Mouse (Mus musculus) heart, embryonic 16.5 days (tissue): ENCODE measurements around the gene Tmc3. TPM values are rescaled to one million over a fixed set of nuclear protein-coding genes. Genes with fewer than 3 reads are reported as not detected.

Experiments
- ATAC-seq: fragments of 200-750 bp; cut with Nextera tagmentation; replicated peaks from 2 replicates; pipeline ENCODE4 v1.8.0; 2017; ENCODE audit warnings: moderate number of reproducible peaks; ENCODE audit not compliant: insufficient read depth, low FRiP score; ENCODE audit errors: extremely low read depth
- H3K27ac ChIP-seq: fragments of 300-500 bp; sonication (generic); 2 replicates; pipeline ENCODE4 v1.5.1; 2014; ENCODE audit warnings: mild to moderate bottlenecking, low read length, control low read depth, moderate library complexity
- H3K27me3 ChIP-seq: fragments of 300-500 bp; sonication (generic); 2 replicates; pipeline ENCODE4 v1.6.1; 2014; ENCODE audit warnings: low read length, mixed read lengths; ENCODE audit not compliant: control insufficient read depth, insufficient read depth
- H3K36me3 ChIP-seq: fragments of 300-500 bp; sonication (generic); 2 replicates; pipeline ENCODE4 v1.6.1; 2014; ENCODE audit not compliant: control insufficient read depth, insufficient read depth
- H3K4me1 ChIP-seq: fragments of 300-500 bp; sonication (generic); 2 replicates; pipeline ENCODE4 v1.6.1; 2014; ENCODE audit warnings: low read length, mixed read lengths; ENCODE audit not compliant: control insufficient read depth, insufficient read depth
- H3K4me2 ChIP-seq: fragments of 300-500 bp; sonication (generic); 2 replicates; pipeline ENCODE4 v1.6.1; 2014; ENCODE audit warnings: low read depth, mild to moderate bottlenecking, control low read depth, low read length
- H3K4me3 ChIP-seq: fragments of 300-500 bp; sonication (generic); 2 replicates; pipeline ENCODE4 v1.5.1; 2014; ENCODE audit warnings: mild to moderate bottlenecking, control low read depth, low read length
- H3K9ac ChIP-seq: fragments of 300-500 bp; sonication (generic); 2 replicates; pipeline ENCODE4 v1.6.1; 2014; ENCODE audit warnings: low read length, control low read depth
- H3K9me3 ChIP-seq: fragments of 300-500 bp; sonication (generic); replicated peaks from 2 replicates; pipeline ENCODE4 v1.6.1; 2016; ENCODE audit warnings: low read length; ENCODE audit not compliant: control insufficient read depth
- WGBS: fragments of 180-500 bp; shearing (Covaris S2); extraction: QIAGEN DNeasy Blood & Tissue Kit; methylation state at CpG from one replicate; pipeline ENCODE4 v1.1.7; 2014; 5-methylcytosine and 5-hydroxymethylcytosine counted together
- polyA plus RNA-seq: library from polyadenylated mRNA; unstranded; fragments of >200 nt; fragmentation: Nextera tagmentation; extraction: Ambion mirVana; gene quantifications from 2 replicates; pipeline ENCODE4 v1.2.1, GENCODE M21; 2015

The Tmc3 gene
- polyA plus RNA-seq, 1 experiment from 2014 or later: 1.4 TPM

- 0 out of 2 replicates have a peak, but pooled peaks cover 2% of the 10 kb centered on the region for H3K4me1 ChIP-seq
- H3K27ac ChIP-seq: no peak overlapping the region
- ATAC-seq: no peak
- no peak overlapping the region for H3K9ac ChIP-seq
- H3K36me3 ChIP-seq: no peaks in the 10 kb centered on the region
- 70% methylated on average over 3 of the region's 3 CpGs for WGBS
- H3K4me3 ChIP-seq: no peak overlapping the region
- no peaks in the 10 kb centered on the region for H3K9me3 ChIP-seq
- H3K4me2 ChIP-seq: no peak overlapping the region
- H3K27me3 ChIP-seq: no peaks in the 10 kb centered on the region
Observed at GRCm38 (mm10) chr7:83559495-83559894, 25.2 kb upstream of the Tmc3 start.

GRCm38 (mm10) chr7:83561849-83562248 is 22.9 kb upstream of the Tmc3 start:
- Histone ChIP-seq H3K4me3 (no peak overlapping the region), H3K27ac (no peak overlapping the region), H3K9me3 (no peaks in the 10 kb centered on the region), H3K36me3 (no peaks in the 10 kb centered on the region), H3K4me2 (no peak overlapping the region), H3K4me1 (no peaks in the 10 kb centered on the region), H3K9ac (no peak overlapping the region), H3K27me3 (no peaks in the 10 kb centered on the region)
- 45% methylated on average over 3 of the region's 3 CpGs for WGBS
- ATAC-seq: no peak

- ATAC-seq: no peak
- H3K36me3 ChIP-seq: no peaks in the 10 kb centered on the region
- no peaks in the 10 kb centered on the region for H3K27me3 ChIP-seq
- no peak overlapping the region for H3K27ac ChIP-seq
- no peak overlapping the region for H3K9ac ChIP-seq
- no peak overlapping the region for H3K4me3 ChIP-seq
- H3K4me2 ChIP-seq: no peak overlapping the region
- H3K4me1 ChIP-seq: no peaks in the 10 kb centered on the region
- H3K9me3 ChIP-seq: no peaks in the 10 kb centered on the region
- 64% methylated on average over 12 of the region's 12 CpGs for WGBS
Observed at GRCm38 (mm10) chr7:83564635-83565291, 20.0 kb upstream of the Tmc3 start.

- H3K4me2 ChIP-seq: no peak overlapping the region
- H3K27me3 ChIP-seq: no peaks in the 10 kb centered on the region
- peaks cover 1% of the 10 kb centered on the region; the same call in 1 of the 2 replicates for H3K4me1 ChIP-seq
- no peaks in the 10 kb centered on the region for H3K9me3 ChIP-seq
- H3K27ac ChIP-seq: peak overlapping the region; percentile 55
- no peak overlapping the region for H3K4me3 ChIP-seq
- peak; percentile 49; the same call in 1 of the 2 replicates for ATAC-seq
- H3K9ac ChIP-seq: no peak overlapping the region
- 32% methylated on average over 7 of the region's 7 CpGs for WGBS
- H3K36me3 ChIP-seq: no peaks in the 10 kb centered on the region
Observed at GRCm38 (mm10) chr7:83565976-83566375, 18.8 kb upstream of the Tmc3 start.

GRCm38 (mm10) chr7:83567841-83568500 is 16.8 kb upstream of the Tmc3 start:
- 49% methylated on average over 16 of the region's 16 CpGs for WGBS
- no peak for ATAC-seq
- no peak overlapping the region for H3K27ac ChIP-seq
- H3K9me3 ChIP-seq: no peaks in the 10 kb centered on the region
- no peak overlapping the region for H3K4me2 ChIP-seq
- H3K36me3 ChIP-seq: no peaks in the 10 kb centered on the region
- no peak overlapping the region for H3K9ac ChIP-seq
- H3K4me3 ChIP-seq: no peak overlapping the region
- H3K27me3 ChIP-seq: no peaks in the 10 kb centered on the region
- H3K4me1 ChIP-seq: peaks cover 6% of the 10 kb centered on the region; the same call in 1 of the 2 replicates

- Histone ChIP-seq H3K27me3 (no peaks in the 10 kb centered on the region), H3K4me2 (no peak overlapping the region), H3K27ac (no peak overlapping the region), H3K4me1 (peaks cover 6% of the 10 kb centered on the region; the same call in 1 of the 2 replicates), H3K36me3 (no peaks in the 10 kb centered on the region), H3K9me3 (no peaks in the 10 kb centered on the region), H3K9ac (no peak overlapping the region), H3K4me3 (no peak overlapping the region)
- no peak for ATAC-seq
- 94% methylated on average over 2 of the region's 2 CpGs for WGBS
Observed at GRCm38 (mm10) chr7:83568815-83569214, 15.9 kb upstream of the Tmc3 start.

GRCm38 (mm10) chr7:83569436-83569835 is 15.3 kb upstream of the Tmc3 start:
- Histone ChIP-seq H3K4me1 (peaks cover 6% of the 10 kb centered on the region; the same call in 1 of the 2 replicates), H3K9me3 (no peaks in the 10 kb centered on the region), H3K4me2 (no peak overlapping the region), H3K36me3 (no peaks in the 10 kb centered on the region), H3K27ac (no peak overlapping the region), H3K9ac (no peak overlapping the region), H3K27me3 (no peaks in the 10 kb centered on the region), H3K4me3 (no peak overlapping the region)
- no peak for ATAC-seq
- 68% methylated on average over 2 of the region's 2 CpGs for WGBS

GRCm38 (mm10) chr7:83571077-83571476 is 13.7 kb upstream of the Tmc3 start:
- H3K27me3 ChIP-seq: no peaks in the 10 kb centered on the region
- no peaks in the 10 kb centered on the region for H3K36me3 ChIP-seq
- H3K9ac ChIP-seq: no peak overlapping the region
- H3K4me3 ChIP-seq: no peak overlapping the region
- no peak overlapping the region for H3K27ac ChIP-seq
- H3K4me1 ChIP-seq: peaks cover 6% of the 10 kb centered on the region; the same call in 1 of the 2 replicates
- no peak for ATAC-seq
- no peaks in the 10 kb centered on the region for H3K9me3 ChIP-seq
- H3K4me2 ChIP-seq: no peak overlapping the region
- WGBS: 29% methylated on average over 4 of the region's 4 CpGs

GRCm38 (mm10) chr7:83571901-83572300 is 12.8 kb upstream of the Tmc3 start:
- no peak overlapping the region for H3K4me3 ChIP-seq
- no peak overlapping the region for H3K4me2 ChIP-seq
- no peak for ATAC-seq
- H3K4me1 ChIP-seq: peaks cover 6% of the 10 kb centered on the region; the same call in 1 of the 2 replicates
- no peaks in the 10 kb centered on the region for H3K9me3 ChIP-seq
- H3K9ac ChIP-seq: no peak overlapping the region
- no peaks in the 10 kb centered on the region for H3K27me3 ChIP-seq
- H3K36me3 ChIP-seq: no peaks in the 10 kb centered on the region
- no peak overlapping the region for H3K27ac ChIP-seq
- 56% methylated on average over 3 of the region's 3 CpGs for WGBS
